Mouse (Mus musculus) heart, embryonic 16.5 days (tissue): ENCODE measurements around the gene Rab3b. TPM values are rescaled to one million over a fixed set of nuclear protein-coding genes. Genes with fewer than 3 reads are reported as not detected.

Experiments used
- ATAC-seq: fragments of 200-750 bp; cut with Nextera tagmentation; replicated peaks from 2 replicates; pipeline ENCODE4 v1.8.0; 2017; ENCODE audit warnings: moderate number of reproducible peaks; ENCODE audit not compliant: insufficient read depth, low FRiP score; ENCODE audit errors: extremely low read depth
- H3K27ac ChIP-seq: fragments of 300-500 bp; sonication (generic); 2 replicates; pipeline ENCODE4 v1.5.1; 2014; ENCODE audit warnings: mild to moderate bottlenecking, low read length, control low read depth, moderate library complexity
- H3K27me3 ChIP-seq: fragments of 300-500 bp; sonication (generic); 2 replicates; pipeline ENCODE4 v1.6.1; 2014; ENCODE audit warnings: low read length, mixed read lengths; ENCODE audit not compliant: control insufficient read depth, insufficient read depth
- H3K36me3 ChIP-seq: fragments of 300-500 bp; sonication (generic); 2 replicates; pipeline ENCODE4 v1.6.1; 2014; ENCODE audit not compliant: control insufficient read depth, insufficient read depth
- H3K4me1 ChIP-seq: fragments of 300-500 bp; sonication (generic); 2 replicates; pipeline ENCODE4 v1.6.1; 2014; ENCODE audit warnings: low read length, mixed read lengths; ENCODE audit not compliant: control insufficient read depth, insufficient read depth
- H3K4me2 ChIP-seq: fragments of 300-500 bp; sonication (generic); 2 replicates; pipeline ENCODE4 v1.6.1; 2014; ENCODE audit warnings: low read depth, mild to moderate bottlenecking, control low read depth, low read length
- H3K4me3 ChIP-seq: fragments of 300-500 bp; sonication (generic); 2 replicates; pipeline ENCODE4 v1.5.1; 2014; ENCODE audit warnings: mild to moderate bottlenecking, control low read depth, low read length
- H3K9ac ChIP-seq: fragments of 300-500 bp; sonication (generic); 2 replicates; pipeline ENCODE4 v1.6.1; 2014; ENCODE audit warnings: low read length, control low read depth
- H3K9me3 ChIP-seq: fragments of 300-500 bp; sonication (generic); replicated peaks from 2 replicates; pipeline ENCODE4 v1.6.1; 2016; ENCODE audit warnings: low read length; ENCODE audit not compliant: control insufficient read depth
- WGBS: fragments of 180-500 bp; shearing (Covaris S2); extraction: QIAGEN DNeasy Blood & Tissue Kit; methylation state at CpG from one replicate; pipeline ENCODE4 v1.1.7; 2014; 5-methylcytosine and 5-hydroxymethylcytosine counted together
- polyA plus RNA-seq: library from polyadenylated mRNA; unstranded; fragments of >200 nt; fragmentation: Nextera tagmentation; extraction: Ambion mirVana; gene quantifications from 2 replicates; pipeline ENCODE4 v1.2.1, GENCODE M21; 2015

Rab3b gene
- polyA plus RNA-seq, 1 experiment from 2014 or later, result 4.6 TPM

DNA sequence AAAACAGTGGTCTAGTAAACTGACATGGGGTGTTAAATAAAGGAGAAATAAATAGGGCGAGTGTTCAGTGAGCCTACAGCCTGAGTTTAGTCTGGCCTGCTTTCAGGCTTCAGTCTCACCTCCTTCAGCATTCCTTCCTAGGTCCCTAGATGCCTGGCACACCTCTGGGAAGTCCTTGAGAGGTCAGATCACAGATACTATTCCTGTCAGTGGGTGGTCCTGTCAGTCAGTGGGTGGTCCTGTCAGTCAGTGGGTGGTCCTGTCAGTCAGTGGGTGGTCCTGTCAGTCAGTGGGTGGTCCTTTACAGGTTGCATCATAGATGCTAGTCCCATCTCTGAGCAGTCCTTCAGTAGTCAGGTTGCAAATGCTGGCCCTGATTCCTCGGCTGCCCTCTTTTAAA lies 110.6 kb downstream of the Rab3b start:
- 72% methylated on average over 2 of the region's 2 CpGs for WGBS
- no peaks in the 10 kb centered on the region for H3K36me3 ChIP-seq

DNA sequence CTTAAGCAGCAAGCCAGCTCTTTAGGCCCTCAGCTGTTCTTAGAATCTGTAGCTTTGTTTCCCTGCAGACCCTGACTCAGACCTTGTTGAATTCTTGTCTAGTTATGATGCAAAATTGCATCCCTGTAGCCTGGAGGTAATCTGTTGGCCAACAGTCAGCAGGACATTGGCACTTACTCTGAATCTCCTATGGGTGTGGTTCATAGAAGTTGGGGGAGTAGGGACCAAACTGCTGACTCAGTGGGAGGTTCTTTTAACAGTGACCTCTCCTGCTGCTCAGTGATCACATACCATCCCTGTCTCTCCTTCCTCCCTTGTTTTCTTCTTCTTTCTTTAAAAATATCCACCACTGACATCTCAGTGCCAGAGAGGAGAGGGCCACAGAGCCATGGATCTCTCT lies 111.2 kb downstream of the Rab3b start:
- H3K4me2 ChIP-seq, result no peak overlapping the region
- ATAC-seq, result no peak
- H3K4me1 ChIP-seq, result no peaks in the 10 kb centered on the region
- no peak overlapping the region for H3K4me3 ChIP-seq
- no peaks in the 10 kb centered on the region for H3K27me3 ChIP-seq
- no peaks in the 10 kb centered on the region for H3K36me3 ChIP-seq
- no peaks in the 10 kb centered on the region for H3K9me3 ChIP-seq
- no peak overlapping the region for H3K27ac ChIP-seq
- no peak overlapping the region for H3K9ac ChIP-seq

More for the DNA sequence above, 110.6 kb downstream of the Rab3b start:
- Histone ChIP-seq H3K4me1 (no peaks in the 10 kb centered on the region), H3K9ac (no peak overlapping the region), H3K4me2 (no peak overlapping the region), H3K27ac (no peak overlapping the region), H3K27me3 (no peaks in the 10 kb centered on the region), H3K4me3 (no peak overlapping the region), H3K9me3 (no peaks in the 10 kb centered on the region)
- ATAC-seq, result no peak

DNA sequence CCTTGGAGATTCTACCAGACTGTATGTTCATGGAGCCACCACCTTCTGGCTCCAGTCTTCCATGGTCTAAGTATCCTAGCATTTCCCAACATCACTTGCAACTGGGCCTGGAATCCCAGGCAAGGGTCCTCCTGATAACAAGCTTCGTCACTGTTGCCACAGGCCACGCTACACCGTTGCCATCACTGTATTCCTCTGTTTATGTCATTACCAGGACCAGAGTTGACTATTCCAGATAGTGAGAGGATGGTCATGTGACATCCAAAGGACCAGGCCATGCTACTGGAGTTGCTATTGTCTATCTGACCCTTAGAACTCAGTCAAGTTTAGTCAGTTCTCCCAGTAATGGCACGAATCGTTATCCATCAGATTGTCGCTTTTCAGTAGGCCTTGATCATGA lies 111.7 kb downstream of the Rab3b start:
- 85% methylated on average over 6 of the region's 6 CpGs for WGBS
- ATAC-seq, result no peak
- Histone ChIP-seq H3K4me1 (no peaks in the 10 kb centered on the region), H3K4me3 (no peak overlapping the region), H3K9ac (no peak overlapping the region), H3K9me3 (no peaks in the 10 kb centered on the region), H3K4me2 (no peak overlapping the region), H3K27me3 (no peaks in the 10 kb centered on the region), H3K36me3 (no peaks in the 10 kb centered on the region), H3K27ac (no peak overlapping the region)

DNA sequence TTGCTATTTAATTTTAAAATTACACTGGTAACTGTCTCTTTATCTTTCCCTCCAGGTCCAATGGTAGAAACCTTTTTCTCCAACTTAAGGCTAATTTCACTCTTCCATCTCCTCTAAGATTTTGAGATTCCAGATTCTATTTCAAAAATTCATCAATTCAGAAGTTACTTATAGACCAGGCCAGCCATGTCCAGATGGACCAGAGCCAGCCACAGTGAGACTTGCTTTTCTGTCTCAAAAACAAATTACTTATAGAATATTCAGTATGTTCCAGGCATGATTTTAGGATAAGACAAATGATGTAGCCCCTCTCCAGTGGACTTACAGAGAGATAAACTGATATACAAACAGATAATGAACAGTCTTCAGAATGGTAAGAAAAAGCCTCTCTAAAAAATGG lies 112.9 kb downstream of the Rab3b start:
- Histone ChIP-seq H3K9me3 (no peaks in the 10 kb centered on the region), H3K27me3 (no peaks in the 10 kb centered on the region), H3K27ac (no peak overlapping the region), H3K4me2 (no peak overlapping the region), H3K9ac (no peak overlapping the region), H3K36me3 (no peaks in the 10 kb centered on the region), H3K4me3 (no peak overlapping the region), H3K4me1 (no peaks in the 10 kb centered on the region)
- no peak for ATAC-seq

Other genes starting within 250 kb of the Rab3b start
- gene 3110021N24Rik, start 159.4 kb upstream of the Rab3b start, polyA plus RNA-seq, result 1.2 and 1.9 TPM in 2 replicates
- 2.5 and 2.9 TPM in 2 replicates for gene Zfyve9, start 98.3 kb upstream of the Rab3b start, polyA plus RNA-seq
- 141 and 143 TPM in 2 replicates for gene Btf3l4, start 45.4 kb upstream of the Rab3b start, polyA plus RNA-seq
- 111 and 113 TPM in 2 replicates for gene Txndc12, start 44.5 kb upstream of the Rab3b start, polyA plus RNA-seq
- 28.3 and 30.1 TPM in 2 replicates for gene Kti12, start 31.3 kb upstream of the Rab3b start, polyA plus RNA-seq
- gene A730015C16Rik, start 30.4 kb upstream of the Rab3b start, polyA plus RNA-seq, result 1.00 and 1.2 TPM in 2 replicates
- gene Nrd1, start 121.6 kb downstream of the Rab3b start, polyA plus RNA-seq, result 48.2 and 50.2 TPM in 2 replicates